Mouse (Mus musculus) ES-E14 (cell line): ENCODE measurements around the gene Dclre1a. TPM values are rescaled to one million over a fixed set of nuclear protein-coding genes. Genes with fewer than 3 reads are reported as not detected.

Experiments
- DNase-seq: peaks from one replicate; pipeline ENCODE4 v3.0.0-alpha.2; 2013; ENCODE audit warnings: low read depth, low spot score
- H3K27ac ChIP-seq: 2 replicates; pipeline ENCODE4 v1.5.1; 2012; ENCODE audit warnings: low read depth, mild to moderate bottlenecking, low read length, moderate library complexity, mixed read lengths; ENCODE audit not compliant: poor library complexity, insufficient read depth, severe bottlenecking
- H3K36me3 ChIP-seq: 2 replicates; pipeline ENCODE4 v1.6.1; 2012; ENCODE audit warnings: mild to moderate bottlenecking, low read length, moderate library complexity, mixed read lengths; ENCODE audit not compliant: control insufficient read depth, poor library complexity, insufficient read depth, severe bottlenecking
- H3K4me1 ChIP-seq, 2 experiments: fragments of 150-350 bp in 1 of 2; sonication (generic) in 1 of 2; 2 replicates each; pipeline ENCODE4 v1.6.1; 2012; ENCODE audit warnings: low read length in 2 of 2, mild to moderate bottlenecking in 1 of 2, mixed read lengths in 1 of 2; ENCODE audit not compliant: control insufficient read depth in 2 of 2, insufficient read depth in 2 of 2, poor library complexity in 1 of 2
- H3K4me3 ChIP-seq, 2 experiments: fragments of 150-350 bp in 1 of 2; sonication (generic) in 1 of 2; 2 replicates each; pipeline ENCODE4 v1.5.1; 2012; ENCODE audit warnings: low read length in 2 of 2, low read depth in 1 of 2, mild to moderate bottlenecking in 1 of 2, mixed read lengths in 1 of 2; ENCODE audit not compliant: insufficient read depth in 1 of 2, poor library complexity in 1 of 2, severe bottlenecking in 1 of 2
- H3K9ac ChIP-seq: 2 replicates; pipeline ENCODE4 v1.6.1; 2012; ENCODE audit warnings: low read depth, mild to moderate bottlenecking, low read length, mixed read lengths; ENCODE audit not compliant: poor library complexity, insufficient read depth, severe bottlenecking
- H3K9me3 ChIP-seq: fragments of 150-350 bp; sonication (generic); 2 replicates; pipeline ENCODE4 v1.6.1; 2012; ENCODE audit warnings: low read depth, mild to moderate bottlenecking, low read length; ENCODE audit not compliant: control insufficient read depth, insufficient read depth
- CHD2 ChIP-seq: IDR thresholded peaks from 2 replicates; pipeline ENCODE4 v1.6.1; 2014; ENCODE audit warnings: mild to moderate bottlenecking, low read depth, low read length, inconsistent platforms
- HCFC1 ChIP-seq: IDR thresholded peaks from 2 replicates; pipeline ENCODE4 v1.6.1; 2012; ENCODE audit warnings: low read length, inconsistent platforms, borderline replicate concordance; ENCODE audit not compliant: insufficient read depth
- MAFK ChIP-seq: IDR thresholded peaks from 2 replicates; pipeline ENCODE4 v1.6.1; 2014; ENCODE audit warnings: mild to moderate bottlenecking, low read depth, low read length, inconsistent platforms; ENCODE audit not compliant: insufficient read depth
- ZC3H11A ChIP-seq: IDR thresholded peaks from 2 replicates; pipeline ENCODE4 v1.6.1; 2012; ENCODE audit warnings: low read depth, mild to moderate bottlenecking, inconsistent platforms, low read length, borderline replicate concordance
- ZNF384 ChIP-seq: IDR thresholded peaks from 2 replicates; pipeline ENCODE4 v1.6.1; 2012; ENCODE audit warnings: low read depth, low read length, inconsistent platforms
- in situ Hi-C, 2 experiments: fragments of 600-800 bp; cut with MboI; formaldehyde crosslinking; loops; one replicate each; pipeline ENCODE4 v1.15.1; 2025; ENCODE audit warnings: low sequenced_read_pairs in 2 of 2, inconsistent platforms in 1 of 2; ENCODE audit not compliant: unreplicated experiment in 2 of 2
- total RNA-seq: library from RNA; depleted of rRNA; stranded (reverse); fragments of 300-350 nt; gene quantifications from 2 replicates; pipeline ENCODE4 v1.2.3, GENCODE M21; 2012; rRNA removed

The Dclre1a gene
- 10.1 and 10.7 TPM in 2 replicates for total RNA-seq

GRCm38 (mm10) chr19:56547456-56548229 lies at the start of gene Dclre1a:
TSS of gene Dclre1a (minus strand) at chr19:56548222.
- in situ Hi-C loops, result no loop called here
- Histone ChIP-seq H3K27ac (peak within 1 kb of the TSS; percentile 79), H3K9ac (peak within 1 kb of the TSS; percentile 96), H3K36me3 (peaks cover 10% of the 10 kb centered on the region), H3K4me1 (peaks cover 0 to 6% of the 10 kb centered on the region in 2 experiments; a peak in 1 of 4 replicates), H3K9me3 (no peaks in the 10 kb centered on the region), H3K4me3 (peak within 1 kb of the TSS; percentile 85 to 87)
- peak; percentile 96 for TF ChIP-seq ZNF384
- no peak for TF ChIP-seq MAFK
- no peak for DNase-seq

- no peak for TF ChIP-seq MAFK
- no peak for TF ChIP-seq ZC3H11A
- no peak for TF ChIP-seq CHD2
- no peak for TF ChIP-seq ZNF384
- no peak for TF ChIP-seq HCFC1
These were observed 44.5 kb upstream of the Dclre1a start for GRCm38 (mm10) chr19:56592472-56592871.

GRCm38 (mm10) chr19:56590250-56590649 lies 42.2 kb upstream of the Dclre1a start:
- TF ChIP-seq HCFC1, result no peak
- TF ChIP-seq CHD2, result no peak
- TF ChIP-seq ZNF384, result no peak
- Histone ChIP-seq H3K4me1 (no peaks in the 10 kb centered on the region), H3K27ac (no peak overlapping the region), H3K9ac (no peak overlapping the region), H3K9me3 (no peaks in the 10 kb centered on the region), H3K4me3 (no peak overlapping the region), H3K36me3 (peaks cover 35% of the 10 kb centered on the region)
- in situ Hi-C loops, result no loop called here
- no peak for DNase-seq

More at GRCm38 (mm10) chr19:56592472-56592871, 44.5 kb upstream of the Dclre1a start:
- Histone ChIP-seq H3K4me3 (no peak overlapping the region), H3K9ac (no peak overlapping the region), H3K9me3 (no peaks in the 10 kb centered on the region), H3K4me1 (no peaks in the 10 kb centered on the region; a peak in 1 of 4 replicates), H3K36me3 (peaks cover 49% of the 10 kb centered on the region), H3K27ac (no peak overlapping the region)
- in situ Hi-C loops, result no loop called here
- no peak for DNase-seq

- Histone ChIP-seq H3K36me3 (peaks cover 29% of the 10 kb centered on the region), H3K9me3 (no peaks in the 10 kb centered on the region), H3K27ac (no peak overlapping the region), H3K4me3 (no peak overlapping the region), H3K4me1 (no peaks in the 10 kb centered on the region), H3K9ac (no peak overlapping the region)
- in situ Hi-C loops, result no loop called here
- TF ChIP-seq MAFK (no peak), ZNF384 (no peak), CHD2 (no peak), ZC3H11A (no peak), HCFC1 (no peak)
- no peak for DNase-seq
These were observed 41.4 kb upstream of the Dclre1a start for GRCm38 (mm10) chr19:56589455-56589854.

- no peak overlapping the region for H3K27ac ChIP-seq
- TF ChIP-seq HCFC1 (no peak), CHD2 (no peak), MAFK (no peak), ZNF384 (no peak), ZC3H11A (no peak)
- in situ Hi-C loops, result no loop called here
- no peaks in the 10 kb centered on the region for H3K4me1 ChIP-seq
- no peaks in the 10 kb centered on the region for H3K9me3 ChIP-seq
- no peak overlapping the region for H3K9ac ChIP-seq
- no peak overlapping the region for H3K4me3 ChIP-seq
- peaks cover 29% of the 10 kb centered on the region for H3K36me3 ChIP-seq
- DNase-seq, result no peak
These were observed 41.0 kb upstream of the Dclre1a start for GRCm38 (mm10) chr19:56589008-56589407.
